Mouse (Mus musculus) cortical plate, adult 2 months (tissue): ENCODE data around the gene Fndc8.

Experiments
- CTCF ChIP-seq: fragments of 200-500 bp; IDR thresholded peaks from 2 replicates; pipeline ENCODE4 v1.5.1; 2011; ENCODE audit warnings: mild to moderate bottlenecking, control low read depth, low read length; ENCODE audit not compliant: insufficient read depth; ENCODE audit errors: extremely low read depth
- POLR2A ChIP-seq: fragments of 200-500 bp; IDR thresholded peaks from 2 replicates; pipeline ENCODE4 v1.6.1; 2011; ENCODE audit warnings: mild to moderate bottlenecking, low read length, control low read depth; ENCODE audit not compliant: insufficient read depth; ENCODE audit errors: extremely low read depth

DNA sequence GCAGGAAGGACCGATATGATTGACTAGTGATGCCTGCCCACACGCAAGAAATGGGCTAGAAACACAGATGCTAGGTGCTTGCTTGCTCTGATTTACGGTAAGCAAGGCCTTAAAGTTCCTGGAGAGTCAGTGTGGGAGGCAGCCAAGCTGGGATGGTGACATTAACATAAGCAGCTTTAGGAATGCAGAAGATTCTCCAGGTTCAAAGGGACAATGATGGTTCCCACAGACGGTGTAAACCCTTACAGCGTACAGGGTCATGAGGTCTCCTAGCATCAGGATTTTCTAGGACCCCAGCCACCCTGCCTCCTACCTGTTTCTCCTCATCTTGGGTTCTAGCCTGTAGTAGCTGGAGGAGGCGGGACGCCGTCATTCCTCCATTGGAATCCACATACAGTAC is 8.7 kb upstream of the Fndc8 start:
- TF ChIP-seq CTCF (no peak), POLR2A (no peak)
